Mouse (Mus musculus) hindbrain, embryonic 15.5 days (tissue): ENCODE measurements at regions not wholly inside any gene's neighbourhood (a gene's known extent, or its start where the extent isn't known, plus 50 kb on each side); places are given as distances from the start of the nearest gene placed in this dataset.

Source experiments
- ATAC-seq: fragments of 200-750 bp; cut with Nextera tagmentation; 2 replicates; pipeline ENCODE4 v1.8.0; 2017; ENCODE audit warnings: low read depth, moderate number of reproducible peaks, moderate TSS enrichment; ENCODE audit not compliant: low FRiP score
- H3K27ac ChIP-seq: fragments of 300-500 bp; sonication (generic); replicated peaks from 2 replicates; pipeline ENCODE4 v1.5.1; 2015; ENCODE audit warnings: mild to moderate bottlenecking, inconsistent platforms
- H3K27me3 ChIP-seq: fragments of 300-500 bp; sonication (generic); 2 replicates; pipeline ENCODE4 v1.6.1; 2015; ENCODE audit warnings: control low read depth, inconsistent platforms
- H3K36me3 ChIP-seq: fragments of 300-500 bp; sonication (generic); 2 replicates; pipeline ENCODE4 v1.6.1; 2015; ENCODE audit warnings: control low read depth, inconsistent platforms
- H3K4me1 ChIP-seq: fragments of 300-500 bp; sonication (generic); replicated peaks from 2 replicates; pipeline ENCODE4 v1.6.1; 2015; ENCODE audit warnings: control low read depth, inconsistent platforms
- H3K4me2 ChIP-seq: fragments of 300-500 bp; sonication (generic); 2 replicates; pipeline ENCODE4 v1.6.1; 2015; ENCODE audit warnings: moderate library complexity, mild to moderate bottlenecking, inconsistent platforms
- H3K4me3 ChIP-seq: fragments of 300-500 bp; sonication (generic); 2 replicates; pipeline ENCODE4 v1.5.1; 2015; ENCODE audit warnings: mild to moderate bottlenecking, inconsistent platforms
- H3K9ac ChIP-seq: fragments of 300-500 bp; sonication (generic); 2 replicates; pipeline ENCODE4 v1.6.1; 2015; ENCODE audit warnings: inconsistent platforms
- H3K9me3 ChIP-seq: fragments of 300-500 bp; sonication (generic); 2 replicates; pipeline ENCODE4 v1.6.1; 2016; ENCODE audit warnings: control low read depth, inconsistent platforms
- WGBS: fragments of 180-500 bp; shearing (Covaris S2); methylation state at CpG from one replicate; pipeline ENCODE4 v1.1.7; 2015; 5-methylcytosine and 5-hydroxymethylcytosine counted together

- Histone ChIP-seq H3K4me3 (no peak overlapping the region), H3K4me1 (no peaks in the 10 kb centered on the region), H3K9me3 (no peaks in the 10 kb centered on the region), H3K36me3 (no peaks in the 10 kb centered on the region), H3K9ac (no peak overlapping the region), H3K27me3 (no peaks in the 10 kb centered on the region), H3K27ac (no peak overlapping the region), H3K4me2 (no peak overlapping the region)
- WGBS: 6% methylated on average over 8 of the region's 8 CpGs
- ATAC-seq: no peak
Observed at GRCm38 (mm10) chr16:76762619-76763283, 250.8 kb upstream of the Usp25 start.

- Histone ChIP-seq H3K9me3 (no peaks in the 10 kb centered on the region), H3K27ac (no peak overlapping the region), H3K4me1 (no peaks in the 10 kb centered on the region), H3K9ac (no peak overlapping the region), H3K36me3 (no peaks in the 10 kb centered on the region), H3K4me2 (no peak overlapping the region), H3K27me3 (no peaks in the 10 kb centered on the region), H3K4me3 (no peak overlapping the region)
- ATAC-seq: no peak
- 55% methylated on average over 1 of the region's 1 CpGs for WGBS
Observed at GRCm38 (mm10) chr16:76761848-76762247, 251.7 kb upstream of the Usp25 start.

- Histone ChIP-seq H3K9me3 (no peaks in the 10 kb centered on the region), H3K36me3 (no peaks in the 10 kb centered on the region), H3K4me2 (no peak overlapping the region), H3K4me1 (no peaks in the 10 kb centered on the region), H3K9ac (no peak overlapping the region), H3K27me3 (no peaks in the 10 kb centered on the region), H3K27ac (no peak overlapping the region), H3K4me3 (no peak overlapping the region)
- 93% methylated on average over 1 of the region's 1 CpGs for WGBS
- no peak for ATAC-seq
Observed at GRCm38 (mm10) chr16:76761004-76761403, 252.5 kb upstream of the Usp25 start.

DNA sequence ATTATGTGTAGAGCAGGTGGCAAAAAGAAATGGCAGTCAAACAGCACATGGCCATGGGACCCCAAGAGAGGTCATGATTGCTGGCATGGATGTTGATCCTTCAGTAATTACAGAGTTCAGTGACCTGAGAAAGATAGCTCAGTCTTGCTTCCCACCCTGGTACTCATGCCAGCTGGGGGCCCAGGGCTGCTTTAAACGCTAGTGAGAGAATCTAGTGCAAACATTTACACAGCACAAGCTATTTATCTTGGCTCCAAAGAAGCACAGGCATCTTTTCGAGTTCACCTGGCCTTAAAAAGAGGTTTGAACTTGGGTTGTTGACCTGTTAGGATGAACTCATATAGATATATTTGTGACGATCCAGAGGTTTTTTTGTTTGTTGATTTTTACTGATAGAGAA is 258.6 kb upstream of the Usp25 start:
- no peak for ATAC-seq
- Histone ChIP-seq H3K4me1 (no peaks in the 10 kb centered on the region), H3K27ac (no peak overlapping the region), H3K36me3 (no peaks in the 10 kb centered on the region), H3K4me3 (no peak overlapping the region), H3K4me2 (no peak overlapping the region), H3K27me3 (no peaks in the 10 kb centered on the region), H3K9me3 (no peaks in the 10 kb centered on the region), H3K9ac (no peak overlapping the region)
- WGBS: 71% methylated on average over 3 of the region's 3 CpGs

DNA sequence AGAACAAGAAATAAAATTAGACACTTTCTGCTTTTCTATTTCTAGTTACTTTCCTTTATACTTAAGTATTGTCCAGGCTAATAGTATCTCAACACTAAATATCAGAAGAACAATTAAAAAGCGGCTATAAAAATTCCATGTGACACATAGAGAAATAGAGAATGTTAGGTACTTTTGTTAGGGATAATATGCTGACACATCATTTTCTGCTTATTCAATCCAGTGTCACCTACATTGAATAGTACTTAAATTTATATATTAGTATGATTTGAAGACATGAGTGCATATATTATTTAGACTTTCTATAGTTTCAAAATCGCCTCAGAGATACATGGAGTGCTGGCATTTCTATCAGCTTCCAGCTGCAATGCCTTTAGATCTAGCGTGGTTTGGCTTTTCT is 267.1 kb upstream of the Usp25 start:
- no peaks in the 10 kb centered on the region for H3K27me3 ChIP-seq
- H3K4me2 ChIP-seq: no peak overlapping the region
- H3K9ac ChIP-seq: no peak overlapping the region
- no peak overlapping the region for H3K27ac ChIP-seq
- no peak for ATAC-seq
- no peaks in the 10 kb centered on the region for H3K4me1 ChIP-seq
- H3K36me3 ChIP-seq: no peaks in the 10 kb centered on the region
- H3K9me3 ChIP-seq: no peaks in the 10 kb centered on the region
- 94% methylated on average over 3 of the region's 3 CpGs for WGBS
- H3K4me3 ChIP-seq: no peak overlapping the region

- Histone ChIP-seq H3K4me2 (no peak overlapping the region), H3K9me3 (no peaks in the 10 kb centered on the region), H3K4me1 (no peaks in the 10 kb centered on the region), H3K36me3 (no peaks in the 10 kb centered on the region), H3K27me3 (no peaks in the 10 kb centered on the region), H3K4me3 (no peak overlapping the region), H3K9ac (no peak overlapping the region), H3K27ac (no peak overlapping the region)
- 30% methylated on average over 3 of the region's 3 CpGs for WGBS
- no peak for ATAC-seq
Observed at GRCm38 (mm10) chr16:76741141-76741540, 272.4 kb upstream of the Usp25 start.

DNA sequence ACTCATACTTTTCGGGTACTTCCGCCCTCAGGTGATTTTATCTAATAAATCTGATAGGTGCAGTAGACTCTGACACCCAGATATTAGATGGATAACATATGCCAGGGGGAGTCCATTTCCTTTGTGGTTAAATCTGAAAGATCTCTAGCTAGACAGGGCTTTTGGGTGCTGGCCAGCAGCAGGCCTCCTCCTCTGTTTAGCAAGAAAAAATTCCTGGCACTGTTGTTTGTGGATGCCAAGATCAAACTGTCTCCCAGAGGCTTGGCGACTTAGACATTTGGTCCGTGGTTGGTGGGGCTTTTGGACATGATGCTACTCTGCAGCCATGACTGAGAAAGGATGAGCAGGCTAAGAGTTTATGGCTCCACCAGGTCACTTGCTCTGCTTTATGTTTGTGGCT is 287.5 kb upstream of the Usp25 start:
- Histone ChIP-seq H3K36me3 (no peaks in the 10 kb centered on the region), H3K27ac (no peak overlapping the region), H3K27me3 (no peaks in the 10 kb centered on the region), H3K4me1 (peaks cover 9% of the 10 kb centered on the region; the same call in 1 of the 2 replicates), H3K9me3 (no peaks in the 10 kb centered on the region), H3K9ac (no peak overlapping the region), H3K4me2 (no peak overlapping the region), H3K4me3 (no peak overlapping the region)
- WGBS: 79% methylated on average over 4 of the region's 4 CpGs
- no peak for ATAC-seq

GRCm38 (mm10) chr16:76725271-76725670 is 288.2 kb upstream of the Usp25 start:
- Histone ChIP-seq H3K36me3 (no peaks in the 10 kb centered on the region), H3K4me1 (peaks cover 9% of the 10 kb centered on the region; the same call in 1 of the 2 replicates)

GRCm38 (mm10) chr16:76718809-76719208 is 294.7 kb upstream of the Usp25 start:
- no peak overlapping the region for H3K4me2 ChIP-seq
- no peak for ATAC-seq
- no peaks in the 10 kb centered on the region for H3K4me1 ChIP-seq
- WGBS: 78% methylated on average over 1 of the region's 1 CpGs
- no peaks in the 10 kb centered on the region for H3K9me3 ChIP-seq
- no peak overlapping the region for H3K27ac ChIP-seq
- no peak overlapping the region for H3K4me3 ChIP-seq
- no peaks in the 10 kb centered on the region for H3K27me3 ChIP-seq
- no peak overlapping the region for H3K9ac ChIP-seq
- H3K36me3 ChIP-seq: no peaks in the 10 kb centered on the region

More at GRCm38 (mm10) chr16:76725271-76725670, 288.2 kb upstream of the Usp25 start:
- WGBS: 31% methylated on average over 8 of the region's 8 CpGs
- H3K4me3 ChIP-seq: no peak overlapping the region
- no peaks in the 10 kb centered on the region for H3K27me3 ChIP-seq
- no peak overlapping the region for H3K27ac ChIP-seq
- H3K9ac ChIP-seq: no peak overlapping the region
- no peak overlapping the region for H3K4me2 ChIP-seq
- ATAC-seq: no peak
- no peaks in the 10 kb centered on the region for H3K9me3 ChIP-seq

GRCm38 (mm10) chr16:76718147-76718546 is 295.4 kb upstream of the Usp25 start:
- 100% methylated on average over 1 of the region's 1 CpGs for WGBS
- Histone ChIP-seq H3K4me2 (no peak overlapping the region), H3K4me3 (no peak overlapping the region), H3K27me3 (no peaks in the 10 kb centered on the region), H3K27ac (no peak overlapping the region), H3K9me3 (no peaks in the 10 kb centered on the region), H3K4me1 (no peaks in the 10 kb centered on the region), H3K36me3 (no peaks in the 10 kb centered on the region), H3K9ac (no peak overlapping the region)
- ATAC-seq: no peak

DNA sequence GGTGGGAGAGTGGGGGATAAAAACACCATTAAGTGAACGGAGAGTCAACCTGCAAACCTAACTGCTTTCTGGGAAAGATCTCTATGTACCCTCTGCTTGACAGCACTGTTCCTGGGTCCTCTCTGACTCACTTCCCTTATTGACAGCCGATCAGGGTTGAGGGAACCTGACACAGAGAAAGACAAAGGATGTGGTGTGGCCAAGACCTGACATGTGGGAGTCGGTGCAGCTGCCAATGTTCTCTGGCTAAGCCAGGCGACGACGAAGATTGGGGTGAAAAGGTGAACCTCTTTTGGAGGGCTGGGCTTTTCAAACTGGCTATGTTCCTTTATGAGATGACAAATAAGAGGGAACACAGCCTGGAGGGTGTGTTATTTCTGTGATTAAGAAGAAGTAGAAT is 318.6 kb upstream of the Usp25 start:
- Histone ChIP-seq H3K4me3 (no peak overlapping the region), H3K9ac (no peak overlapping the region), H3K4me1 (no peaks in the 10 kb centered on the region), H3K4me2 (no peak overlapping the region), H3K27ac (no peak overlapping the region), H3K9me3 (no peaks in the 10 kb centered on the region), H3K36me3 (no peaks in the 10 kb centered on the region), H3K27me3 (no peaks in the 10 kb centered on the region)
- WGBS: 29% methylated on average over 6 of the region's 6 CpGs
- ATAC-seq: no peak

GRCm38 (mm10) chr16:76687735-76688447 is 314.3 kb upstream of the Nrip1 start:
- Histone ChIP-seq H3K36me3 (no peaks in the 10 kb centered on the region), H3K4me1 (no peaks in the 10 kb centered on the region), H3K27ac (no peak overlapping the region), H3K9me3 (no peaks in the 10 kb centered on the region), H3K9ac (no peak overlapping the region), H3K4me3 (no peak overlapping the region), H3K4me2 (no peak overlapping the region), H3K27me3 (0 out of 2 replicates have a peak, but pooled peaks cover 6% of the 10 kb centered on the region)
- ATAC-seq: no peak
- 86% methylated on average over 18 of the region's 18 CpGs for WGBS
